Mouse (Mus musculus) embryonic fibroblast, embryonic 13.5 days (primary cell): ENCODE results near the gene Dgkg. TPM values are rescaled to one million over a fixed set of nuclear protein-coding genes. Genes with fewer than 3 reads are reported as not detected.
A peak's percentile ranks its signal among the peaks of the same experiment; 100 is the strongest.

Experiments
- H3K27ac ChIP-seq: 2 replicates; pipeline ENCODE4 v1.5.1; 2012; ENCODE audit warnings: low read length, control low read depth, inconsistent platforms; ENCODE audit not compliant: insufficient read depth
- H3K4me1 ChIP-seq: 2 replicates; pipeline ENCODE4 v1.6.1; 2011; ENCODE audit warnings: low read length; ENCODE audit not compliant: control insufficient read depth, insufficient read depth
- H3K4me3 ChIP-seq: 2 replicates; pipeline ENCODE4 v1.5.1; 2011; ENCODE audit warnings: mild to moderate bottlenecking, control low read depth, low read length; ENCODE audit not compliant: insufficient read depth
- CTCF ChIP-seq: IDR thresholded peaks from 2 replicates; pipeline ENCODE4 v1.5.1; 2011; ENCODE audit warnings: mild to moderate bottlenecking, control low read depth, low read length, moderate library complexity, borderline replicate concordance; ENCODE audit not compliant: insufficient read depth
- POLR2A ChIP-seq: IDR thresholded peaks from 2 replicates; pipeline ENCODE4 v1.6.1; 2011; ENCODE audit warnings: low read depth, mild to moderate bottlenecking, control low read depth, low read length, moderate library complexity
- polyA plus RNA-seq: library from polyadenylated mRNA; stranded (reverse); fragments of >200 nt; gene quantifications from 2 replicates; pipeline ENCODE4 v1.2.4, GENCODE M21; 2011; ENCODE audit warnings: low read depth; ENCODE audit not compliant: missing spikeins, insufficient read length

Dgkg gene
- polyA plus RNA-seq, 1 experiment, result 0.32 TPM

DNA sequence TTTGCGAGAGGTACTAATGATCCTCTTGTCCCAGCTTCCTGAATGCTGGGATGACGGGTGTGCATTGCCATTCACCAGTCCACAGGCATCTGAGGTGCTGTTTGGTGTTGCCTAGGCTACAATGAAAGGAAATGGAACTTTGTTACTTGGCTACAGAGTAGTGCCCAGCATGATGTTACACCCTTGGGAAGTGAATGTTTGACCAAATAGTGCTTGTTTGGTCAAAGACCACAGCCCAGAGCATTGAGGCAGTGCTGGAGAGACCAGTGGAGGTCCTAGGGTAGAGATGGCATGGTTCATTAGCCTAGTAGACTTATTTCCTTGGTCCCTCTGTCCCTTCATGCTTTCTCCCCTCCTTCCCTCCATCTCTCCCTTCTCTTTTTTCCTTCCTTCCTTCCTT lies 73.6 kb downstream of the Dgkg start:
- TF ChIP-seq CTCF (no peak), POLR2A (no peak)
- Histone ChIP-seq H3K4me3 (no peak overlapping the region), H3K4me1 (no peaks in the 10 kb centered on the region), H3K27ac (no peak overlapping the region)

DNA sequence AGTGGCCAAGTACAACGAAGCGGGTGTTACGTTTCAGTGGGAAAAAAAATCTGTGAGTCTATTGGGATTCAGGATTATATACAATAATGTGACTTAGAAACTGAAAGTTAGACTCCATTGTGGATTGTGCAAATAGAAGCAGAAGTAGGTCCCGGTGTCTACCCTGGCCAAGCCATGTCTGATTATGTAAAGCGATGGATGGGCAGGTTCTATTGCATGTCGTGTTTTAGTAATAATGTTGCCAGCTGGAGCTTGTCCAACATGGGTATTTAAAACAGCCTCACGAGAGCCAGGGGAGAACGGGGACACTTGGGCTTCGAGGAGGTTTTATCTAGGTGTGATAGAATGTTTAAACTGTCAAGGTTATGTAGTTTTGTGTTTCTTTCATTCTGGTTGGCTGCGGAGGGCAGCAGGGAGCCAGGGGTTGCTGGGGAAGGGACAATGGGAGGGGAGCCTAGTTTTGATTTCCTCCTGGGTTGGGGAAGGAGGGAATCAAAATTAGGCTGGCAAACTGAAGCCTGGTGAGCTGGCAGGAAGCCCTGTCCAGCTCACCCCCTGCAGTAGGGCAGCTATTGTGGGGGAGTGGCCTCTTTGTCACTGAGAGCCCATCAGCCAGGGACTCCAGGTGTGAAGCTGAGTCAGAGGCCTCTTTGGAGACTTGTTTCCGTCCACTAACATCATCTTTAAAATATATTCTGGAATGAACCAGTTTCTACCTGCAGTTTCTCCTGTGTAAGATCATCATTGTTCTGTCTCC lies 74.7 kb downstream of the Dgkg start:
- TF ChIP-seq CTCF (no peak), POLR2A (no peak)
- Histone ChIP-seq H3K4me1 (no peaks in the 10 kb centered on the region), H3K4me3 (no peak overlapping the region), H3K27ac (no peak overlapping the region)

DNA sequence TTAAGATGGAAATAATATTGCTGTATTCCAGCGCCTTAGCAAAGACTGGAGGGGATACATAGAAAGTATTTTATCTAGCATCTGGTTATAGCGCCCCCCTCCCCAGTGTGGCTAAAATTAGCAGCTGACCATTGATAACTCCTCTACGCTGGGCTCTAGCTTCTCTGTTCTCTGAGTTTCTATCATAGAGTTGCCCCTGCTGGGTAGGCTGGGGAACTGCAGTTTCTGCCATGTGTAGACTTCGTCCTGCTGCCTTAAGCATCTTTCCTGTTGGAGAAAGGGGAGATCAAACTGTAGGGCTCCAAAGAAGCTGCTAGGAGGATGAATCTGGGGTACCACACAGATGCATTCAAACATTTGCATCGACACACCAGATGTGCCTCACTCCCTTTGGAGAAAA lies 76.9 kb downstream of the Dgkg start:
- Histone ChIP-seq H3K27ac (no peak overlapping the region), H3K4me3 (no peak overlapping the region), H3K4me1 (no peaks in the 10 kb centered on the region)
- TF ChIP-seq CTCF, result no peak
- no peak for TF ChIP-seq POLR2A

DNA sequence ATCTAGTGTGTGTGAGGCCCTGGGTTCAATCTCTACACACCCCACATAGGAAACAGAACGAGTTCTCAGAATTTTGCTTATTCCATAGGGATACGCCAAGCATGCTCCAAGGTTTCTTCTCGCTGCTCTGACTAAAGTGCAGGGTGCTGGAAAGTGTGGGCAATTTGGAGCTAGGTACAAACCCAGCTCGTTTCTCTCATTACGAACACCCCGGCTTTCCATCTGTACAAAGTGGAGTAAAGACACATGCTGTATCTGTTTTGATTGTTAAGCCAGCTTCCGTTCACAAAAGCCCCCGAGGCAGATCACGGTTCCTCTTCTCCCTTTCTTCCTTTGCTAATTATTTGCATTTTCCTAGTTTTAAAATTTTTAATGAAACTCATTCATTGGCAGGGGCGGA lies 78.1 kb downstream of the Dgkg start:
- TF ChIP-seq POLR2A (no peak), CTCF (no peak)
- no peak overlapping the region for H3K4me3 ChIP-seq
- H3K4me1 ChIP-seq, result no peaks in the 10 kb centered on the region
- no peak overlapping the region for H3K27ac ChIP-seq

DNA sequence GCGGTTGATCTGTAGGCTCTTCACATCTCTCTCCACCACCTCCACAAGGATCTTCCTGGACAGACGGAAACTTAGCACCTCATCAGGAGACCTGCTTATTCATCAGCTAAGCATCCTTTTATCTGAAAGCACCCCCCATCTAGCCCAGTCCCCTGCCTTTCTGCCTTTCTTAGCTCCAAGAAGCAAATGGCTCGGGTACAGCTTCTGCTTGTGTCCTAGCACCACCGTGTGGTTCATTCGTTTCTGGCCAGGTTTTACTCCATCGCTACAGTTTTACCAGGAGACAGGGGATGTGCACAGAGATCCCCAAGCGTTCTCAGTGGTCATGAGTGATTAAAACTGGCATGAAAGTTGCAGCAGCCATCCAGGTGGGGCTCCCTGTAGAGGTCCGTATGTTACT lies 79.4 kb downstream of the Dgkg start:
- TF ChIP-seq POLR2A, result no peak
- no peak for TF ChIP-seq CTCF
- Histone ChIP-seq H3K4me3 (no peak overlapping the region), H3K27ac (no peak overlapping the region), H3K4me1 (no peaks in the 10 kb centered on the region)

DNA sequence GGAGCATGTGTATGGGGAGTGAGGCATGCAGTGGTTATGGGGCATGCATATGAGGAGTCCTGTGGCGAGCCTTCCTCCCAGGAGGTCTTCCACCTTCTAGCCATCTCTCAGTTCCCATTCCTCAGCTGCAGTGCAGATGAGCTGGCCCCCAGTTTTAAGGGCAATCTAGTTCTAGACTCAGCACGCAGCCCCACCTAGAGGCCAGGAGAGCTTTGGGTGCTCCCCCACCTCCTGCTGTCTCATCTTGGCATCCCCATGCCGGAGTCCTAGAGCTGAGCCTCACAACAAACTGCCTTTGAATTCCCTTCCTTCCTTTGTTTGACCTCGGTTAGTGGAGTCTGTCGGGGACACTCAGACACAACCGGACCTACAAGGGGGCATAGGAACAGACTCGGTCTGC lies 82.9 kb downstream of the Dgkg start:
- no peak for TF ChIP-seq POLR2A
- TF ChIP-seq CTCF, result no peak
- H3K27ac ChIP-seq, result no peak overlapping the region
- H3K4me3 ChIP-seq, result no peak overlapping the region
- no peaks in the 10 kb centered on the region for H3K4me1 ChIP-seq

DNA sequence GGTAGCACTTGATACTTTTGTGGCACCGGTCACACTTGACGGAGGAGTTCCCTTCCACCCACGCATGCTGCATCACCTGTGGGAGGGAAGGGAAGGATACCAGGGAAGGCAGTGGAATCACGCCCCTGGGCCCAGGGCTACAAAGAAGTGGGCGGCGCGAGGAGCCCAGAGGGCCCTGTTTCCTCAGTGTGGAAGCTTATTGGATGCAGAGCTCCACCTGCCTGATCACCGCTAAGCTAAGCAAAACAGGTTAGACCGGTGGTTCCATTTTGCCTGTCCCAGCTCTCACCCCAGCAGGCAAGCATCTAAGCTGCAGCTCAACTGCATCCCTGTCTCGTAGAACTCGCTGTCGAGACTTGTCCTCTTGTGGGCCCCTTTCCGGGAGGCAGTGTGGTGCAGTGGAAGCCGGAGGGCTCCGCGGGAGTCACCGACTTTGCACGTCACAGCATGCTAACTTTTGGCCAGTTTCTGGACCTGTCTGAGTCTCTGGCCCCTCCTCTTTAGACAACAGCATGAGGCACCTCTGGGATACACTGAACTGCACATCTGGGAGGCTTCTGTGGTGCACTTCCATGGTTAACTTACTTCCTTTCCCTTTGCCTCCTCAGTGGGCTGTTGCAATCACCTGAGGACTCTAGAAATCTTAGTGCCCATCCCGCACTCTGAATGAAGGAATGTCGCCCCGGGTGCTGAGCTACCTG lies 84.2 kb downstream of the Dgkg start:
- Histone ChIP-seq H3K4me1 (no peaks in the 10 kb centered on the region), H3K27ac (no peak overlapping the region), H3K4me3 (no peak overlapping the region)
- no peak for TF ChIP-seq CTCF
- no peak for TF ChIP-seq POLR2A

DNA sequence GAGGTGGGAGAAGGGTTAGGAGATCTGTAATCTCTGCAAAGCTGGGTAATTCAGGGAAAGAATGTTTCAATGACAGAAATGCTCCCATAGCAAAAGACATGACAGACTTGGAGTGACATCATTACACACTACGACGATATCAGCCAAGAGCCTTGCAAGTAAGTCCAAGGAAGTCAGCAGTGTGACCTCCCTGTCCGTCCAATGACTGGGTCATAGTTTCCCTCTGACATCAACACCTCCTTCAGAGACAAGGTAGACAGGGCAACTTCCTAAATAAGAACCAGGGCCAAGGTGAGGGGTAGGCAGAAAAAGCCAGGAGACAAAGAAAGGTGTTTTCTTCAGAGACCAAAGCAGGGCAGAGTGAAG lies 92.1 kb downstream of the Dgkg start:
- Histone ChIP-seq H3K27ac (no peak overlapping the region), H3K4me3 (no peak overlapping the region), H3K4me1 (no peaks in the 10 kb centered on the region)
- TF ChIP-seq POLR2A, result no peak
- TF ChIP-seq CTCF, result no peak

DNA sequence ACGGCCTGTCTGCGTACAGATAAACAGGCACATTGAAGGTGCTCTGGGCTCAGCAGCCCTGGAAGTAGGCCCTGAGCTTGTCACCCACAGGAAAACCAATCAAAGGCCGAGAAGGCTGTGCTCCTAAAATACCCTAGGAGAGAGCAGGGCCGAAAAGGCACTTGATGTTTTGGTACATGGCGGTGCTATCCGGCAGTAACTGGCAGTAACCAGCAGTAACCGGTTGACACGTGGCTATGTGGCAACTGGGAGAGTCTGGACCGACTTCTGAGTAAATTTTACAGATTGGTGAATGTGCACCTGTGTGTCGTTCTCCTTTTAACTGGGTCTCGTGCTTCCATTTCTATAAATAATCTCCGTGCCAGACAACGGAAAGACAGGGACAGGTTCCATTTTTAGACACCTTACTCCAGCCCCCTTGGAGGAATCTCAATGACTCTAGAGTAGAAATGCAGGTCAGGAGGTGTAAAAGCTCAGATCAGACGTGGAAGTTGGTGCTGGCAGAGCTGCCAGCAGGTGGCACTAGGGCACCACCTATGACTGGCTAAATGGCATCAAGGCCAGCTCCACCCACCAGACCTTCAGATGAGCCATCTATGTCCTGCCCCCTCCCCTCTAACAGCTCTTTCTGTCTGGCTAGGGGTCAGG lies 92.6 kb downstream of the Dgkg start:
- TF ChIP-seq CTCF (peak; percentile 94), POLR2A (no peak)
- no peaks in the 10 kb centered on the region for H3K4me1 ChIP-seq
- no peak overlapping the region for H3K4me3 ChIP-seq
- no peak overlapping the region for H3K27ac ChIP-seq

DNA sequence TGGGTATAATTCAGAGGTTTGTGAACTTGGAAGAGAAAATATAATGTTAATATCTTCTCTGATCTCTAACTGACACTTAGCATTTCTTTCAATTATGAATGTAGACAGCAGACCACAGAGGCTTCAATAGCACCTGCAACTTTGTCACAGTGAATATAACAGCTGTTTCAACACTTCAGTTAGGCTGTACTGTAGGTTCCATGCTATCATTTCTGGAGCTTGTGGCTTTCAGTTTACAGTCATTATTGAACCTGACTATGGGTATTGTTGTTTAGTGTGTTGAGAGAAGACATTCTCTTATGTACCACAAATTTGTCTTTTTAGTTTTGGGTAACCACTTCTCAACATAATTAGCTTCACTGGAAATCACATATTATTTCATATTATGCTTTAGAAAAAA lies 93.4 kb downstream of the Dgkg start:
- H3K4me1 ChIP-seq, result no peaks in the 10 kb centered on the region
- H3K4me3 ChIP-seq, result no peak overlapping the region
- TF ChIP-seq CTCF (no peak), POLR2A (no peak)
- H3K27ac ChIP-seq, result no peak overlapping the region

DNA sequence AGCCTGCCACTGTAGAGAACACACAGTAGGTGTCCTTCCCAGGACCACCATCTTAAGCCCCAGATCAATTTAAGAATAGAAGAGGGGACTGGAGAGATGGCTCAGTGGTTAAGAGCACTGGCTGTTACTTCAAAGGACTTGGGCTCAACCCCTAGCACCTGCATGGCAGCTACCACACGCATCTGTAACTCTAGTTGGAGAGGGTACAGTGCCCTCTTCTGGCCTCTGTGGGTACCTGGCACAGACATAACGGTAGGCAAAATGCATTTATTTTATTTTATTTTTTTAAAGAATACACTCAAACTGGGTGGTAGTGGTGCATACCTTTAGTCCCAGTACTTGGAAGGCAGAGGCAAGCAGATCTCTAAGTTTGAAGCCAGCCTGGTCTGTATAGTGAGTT lies 102.0 kb downstream of the Dgkg start:
- 0 out of 2 replicates have a peak, but pooled peaks have one; percentile 3 for TF ChIP-seq CTCF
- no peak for TF ChIP-seq POLR2A
- H3K27ac ChIP-seq, result no peak overlapping the region
- no peaks in the 10 kb centered on the region; the same call in 1 of the 2 replicates for H3K4me1 ChIP-seq
- H3K4me3 ChIP-seq, result no peak overlapping the region
